Mouse (Mus musculus): ENCODE results near the gene Rem2. TPM values are rescaled to one million over a fixed set of nuclear protein-coding genes. Genes with fewer than 3 reads are reported as not detected.

Rem2 gene
- total RNA-seq, 2 experiments from 2014 or later, result not detected

DNA sequence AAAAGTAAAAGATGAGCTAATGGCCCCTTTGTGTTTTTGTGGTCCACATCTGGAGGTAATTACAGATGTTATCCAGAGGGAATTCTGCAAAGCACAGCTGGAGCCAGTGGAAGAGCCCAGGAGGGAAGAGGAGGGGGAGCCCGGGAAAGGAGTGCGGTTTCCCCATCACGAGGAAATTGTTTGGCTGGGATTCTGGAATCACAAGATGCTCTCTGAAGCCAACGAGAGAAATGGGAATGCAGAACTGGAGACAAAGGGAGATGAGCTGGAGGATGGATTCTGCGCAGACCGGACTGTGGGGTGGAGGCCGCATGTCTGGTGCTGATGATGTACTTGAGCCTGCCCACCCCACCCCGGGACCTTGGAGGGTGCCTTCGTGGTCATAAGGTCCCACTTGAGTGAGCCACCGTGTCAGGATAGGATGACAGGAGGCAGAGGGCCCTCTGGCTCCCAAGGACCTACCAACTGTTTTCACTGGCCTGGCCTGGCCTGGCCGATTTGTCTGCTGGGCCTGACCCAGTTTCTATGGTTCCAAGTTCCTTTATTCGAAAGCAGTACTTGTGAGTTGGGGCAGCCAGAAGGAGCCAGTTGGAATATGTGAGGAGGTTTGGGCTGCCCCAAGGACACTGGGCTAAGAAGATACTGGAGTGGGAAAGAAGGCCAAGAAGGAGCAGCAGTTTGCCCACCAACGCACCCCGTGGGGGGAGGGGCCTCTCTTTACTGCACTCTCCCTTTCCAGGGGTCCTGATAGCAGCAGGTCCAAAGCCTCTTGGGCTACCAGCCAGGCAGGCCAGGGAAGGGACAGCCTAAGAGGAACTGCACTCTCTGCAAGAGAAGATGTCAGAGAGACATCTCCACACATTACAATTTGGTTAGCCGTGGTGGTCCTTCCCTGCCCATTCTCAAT, 31.9 kb upstream of the Rem2 start:
- peak; percentile 81 for DNase-seq

GRCm38 (mm10) chr14:54445476-54445875, 30.4 kb upstream of the Rem2 start:
- no peak for DNase-seq

DNA sequence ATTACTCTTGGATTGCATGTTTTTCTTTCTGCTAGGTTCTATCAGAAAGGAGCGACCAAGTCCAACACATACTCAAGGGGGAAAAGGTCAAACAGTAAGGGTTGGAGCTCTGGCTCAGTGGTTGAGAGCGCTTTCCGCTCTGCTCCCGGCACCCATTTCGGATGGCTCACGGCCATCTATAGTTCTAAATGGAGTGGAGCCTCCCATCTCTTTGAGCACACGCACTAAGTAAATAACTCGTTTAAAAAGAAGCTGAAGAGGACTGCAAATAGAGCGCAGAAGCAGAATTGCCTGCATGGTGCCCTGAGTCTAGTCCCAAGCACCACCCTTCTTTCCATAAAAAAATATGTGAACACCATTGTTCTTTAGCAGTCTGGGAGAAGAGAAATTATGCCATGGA, 22.3 kb upstream of the Rem2 start:
- no peak for DNase-seq

GRCm38 (mm10) chr14:54454669-54455528, 21.0 kb upstream of the Rem2 start:
- DNase-seq, result no peak

DNA sequence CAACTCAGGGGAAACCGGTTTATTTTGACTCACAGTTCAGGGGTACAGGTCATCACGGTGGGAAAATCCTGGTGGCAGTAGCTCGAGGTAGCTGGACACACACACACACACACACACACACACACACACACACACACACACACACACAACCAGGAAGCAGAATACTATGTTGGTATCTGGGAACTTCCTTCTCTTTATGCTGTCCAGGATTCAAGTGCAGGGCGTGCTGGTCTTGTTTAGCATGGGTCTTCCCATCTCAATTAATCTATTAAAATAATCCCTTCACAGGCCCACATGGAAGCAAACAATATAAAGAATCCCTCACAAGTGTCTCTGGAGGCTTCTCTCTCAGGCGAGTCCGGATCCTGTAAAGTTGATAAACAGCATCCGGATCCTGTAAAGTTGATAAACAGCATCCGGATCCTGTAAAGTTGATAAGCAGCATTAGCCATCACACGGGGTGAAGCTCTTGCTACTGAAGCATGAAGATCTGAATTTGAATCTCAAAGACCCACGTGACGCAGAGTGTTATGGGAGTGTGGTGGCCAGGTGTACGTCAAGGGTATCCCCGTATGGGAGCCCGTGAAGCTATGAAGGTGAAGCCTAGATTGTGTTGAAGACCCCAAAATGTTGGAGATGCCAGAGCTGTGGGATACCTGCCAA, 17.9 kb upstream of the Rem2 start:
- no peak for DNase-seq

DNA sequence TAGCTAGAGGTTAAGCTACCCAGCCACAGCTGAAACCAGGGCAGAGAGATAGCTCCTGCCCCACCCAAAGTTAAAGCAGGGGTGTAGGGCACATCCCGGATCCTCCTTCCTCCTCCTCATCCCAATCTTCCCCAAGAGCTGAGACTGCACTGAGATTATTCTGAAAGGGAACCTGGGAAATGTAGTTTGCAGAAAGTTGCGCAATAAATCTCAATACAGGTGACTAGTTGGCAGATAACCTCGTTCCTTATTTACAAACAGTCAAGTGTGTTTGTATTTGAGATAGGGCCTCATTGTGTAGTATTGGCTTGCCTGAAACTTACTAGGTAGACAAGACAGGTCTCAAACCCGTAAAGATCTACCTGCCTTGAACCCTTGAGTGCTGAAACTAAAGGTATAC, 13.8 kb upstream of the Rem2 start:
- no peak for DNase-seq

DNA sequence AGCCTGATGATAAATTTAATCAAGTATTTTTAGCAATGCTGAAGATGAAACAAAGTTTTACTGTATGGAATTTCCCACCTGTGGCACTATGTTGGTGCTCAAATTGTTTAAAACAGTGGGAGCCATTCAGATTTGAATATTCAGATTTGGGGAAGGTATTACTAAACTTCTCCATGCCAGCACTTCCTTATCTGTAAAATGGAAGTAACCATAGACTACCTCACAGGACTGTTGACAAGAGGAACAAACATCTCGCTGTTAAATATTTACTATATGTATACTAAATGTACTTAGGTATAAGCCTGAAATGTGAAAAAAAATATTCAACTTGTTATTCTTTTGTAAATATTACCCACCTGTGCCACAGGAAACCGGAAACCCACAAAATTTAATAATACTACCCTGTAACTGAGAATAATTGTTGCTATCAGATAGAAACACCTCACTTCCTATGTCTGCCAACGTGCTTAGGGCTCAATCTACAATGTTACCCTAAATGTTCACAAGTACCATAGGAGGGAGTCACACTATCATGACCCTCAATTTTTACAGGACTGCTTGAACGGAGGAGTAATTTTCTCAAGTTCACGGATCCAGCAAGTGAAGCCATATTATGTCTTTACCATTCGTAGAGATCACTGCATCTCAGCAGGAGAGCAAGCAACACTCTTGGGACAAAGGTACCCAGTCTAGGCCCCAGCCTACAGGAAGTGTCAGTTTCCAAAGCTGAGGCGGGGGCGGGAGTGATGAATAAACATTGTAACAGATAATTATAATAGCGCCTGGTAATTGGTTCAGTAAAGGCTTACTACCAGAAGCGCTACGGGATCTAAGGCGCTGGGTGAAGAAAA, 12.6 kb upstream of the Rem2 start:
- DNase-seq, result no peak

DNA sequence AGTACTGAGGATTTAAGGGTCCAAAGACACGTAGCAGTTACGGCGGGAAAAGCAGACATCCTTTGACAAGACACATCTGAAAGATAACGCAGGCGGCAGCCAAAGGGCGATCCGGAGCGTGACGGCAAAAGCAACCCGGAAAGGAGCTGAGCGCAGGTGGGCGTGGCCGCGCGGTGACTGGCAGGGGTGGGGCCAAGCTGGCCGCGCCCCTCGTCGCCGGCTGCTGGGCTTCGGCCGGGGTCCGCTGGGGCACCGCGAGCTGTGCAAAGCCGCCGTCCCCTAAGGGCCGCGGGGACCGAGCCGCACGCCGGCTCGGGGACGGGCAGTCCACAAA, 12.0 kb upstream of the Rem2 start, which contains the start of gene Lrp10:
Gene Lrp10, plus strand, starts transcription at position 179 of the 334 bp plus-strand sequence.
- DNase-seq, result peak; percentile 88

DNA sequence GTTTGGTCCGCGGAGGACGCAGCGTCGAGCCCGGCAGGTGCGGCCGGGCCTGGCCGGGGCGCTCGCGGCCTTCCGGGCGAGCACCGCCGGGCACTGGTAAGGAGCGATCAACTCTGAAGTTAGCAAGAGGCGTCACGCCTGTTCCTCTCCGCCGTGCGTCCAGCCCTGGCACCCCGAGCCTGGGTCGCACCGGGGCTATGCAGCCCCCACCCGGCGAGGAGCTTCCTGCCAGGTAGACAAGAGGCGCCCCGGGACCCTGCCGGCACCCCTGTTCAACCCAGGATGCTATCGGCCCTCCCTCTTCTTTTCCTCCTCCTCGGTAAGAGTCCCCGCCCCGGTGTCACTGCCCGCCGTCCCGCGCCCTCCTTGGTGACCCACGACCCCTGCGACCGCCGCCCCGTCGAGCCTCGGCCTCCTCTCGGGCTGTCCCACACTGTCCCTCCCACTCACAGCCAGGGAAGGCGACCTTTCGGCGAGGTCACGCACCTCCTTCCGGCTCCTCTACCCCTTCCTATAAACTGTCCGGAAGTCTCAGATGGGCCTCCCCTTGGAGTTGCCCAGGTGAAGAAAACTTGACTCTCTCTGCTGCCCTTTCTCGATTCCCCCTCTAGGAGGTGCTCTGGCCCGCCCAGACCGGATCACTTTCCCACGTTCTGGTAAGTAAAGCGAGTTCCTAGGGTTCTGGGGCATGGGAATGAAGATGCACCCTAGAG, 11.5 kb upstream of the Rem2 start:
- DNase-seq, result peak; percentile 61

GRCm38 (mm10) chr14:54471467-54471866, 4.4 kb upstream of the Rem2 start:
- no peak for DNase-seq

- no peak for DNase-seq
Measured at GRCm38 (mm10) chr14:54472671-54473070, 3.2 kb upstream of the Rem2 start.

DNA sequence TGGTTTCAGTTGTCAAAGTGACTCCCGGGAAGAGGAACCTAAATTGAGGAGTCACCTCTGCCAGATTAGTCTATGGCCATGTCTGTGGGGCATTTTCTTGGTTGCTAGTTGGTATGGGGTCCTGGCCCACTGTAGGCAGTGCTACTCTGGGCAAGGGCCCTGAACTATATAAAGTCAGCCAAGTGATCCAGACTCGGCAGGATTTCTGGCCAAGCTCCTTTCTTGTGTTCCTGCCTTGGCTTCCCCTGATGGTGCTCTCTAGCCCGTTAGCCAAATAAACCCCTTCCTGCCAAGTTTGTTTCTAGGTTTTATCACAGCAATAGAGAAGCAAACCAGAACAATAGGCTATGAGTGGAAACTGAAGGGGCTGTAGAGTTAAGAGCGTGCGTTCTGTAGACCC, 1.2 kb upstream of the Rem2 start:
- no peak for DNase-seq

DNA sequence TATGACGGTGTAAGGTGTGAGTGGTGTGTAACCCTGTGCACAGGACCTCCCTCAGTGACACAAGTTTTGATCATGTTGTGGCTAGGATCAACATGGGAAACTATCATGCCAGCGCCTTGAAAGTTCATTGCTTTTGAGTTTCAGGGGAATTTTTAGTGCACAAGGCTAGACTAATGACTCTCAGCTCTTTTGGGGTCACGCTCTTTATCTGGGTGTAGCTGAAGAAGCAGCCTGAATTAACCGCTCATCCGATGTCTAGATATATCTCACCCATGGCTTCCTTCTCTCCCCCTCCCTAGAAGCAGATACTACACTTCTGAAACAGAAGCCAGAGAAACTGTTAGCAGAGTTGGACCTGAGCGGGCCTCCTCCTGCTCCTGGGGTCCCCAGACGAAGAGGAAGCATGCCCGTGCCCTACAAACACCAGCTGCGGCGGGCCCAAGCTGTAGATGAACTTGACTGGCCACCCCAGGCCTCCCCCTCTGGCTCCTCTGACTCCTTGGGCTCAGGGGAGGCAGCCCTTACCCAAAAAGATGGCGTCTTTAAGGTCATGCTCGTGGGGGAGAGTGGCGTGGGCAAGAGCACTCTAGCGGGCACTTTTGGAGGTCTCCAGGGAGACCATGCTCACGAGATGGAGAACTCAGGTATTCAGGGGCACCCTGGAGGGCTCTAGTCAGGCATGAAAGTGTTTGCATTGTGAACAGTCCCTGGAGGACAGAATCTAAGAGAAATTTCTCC, 1.4 kb downstream of the Rem2 start:
- DNase-seq, result no peak

DNA sequence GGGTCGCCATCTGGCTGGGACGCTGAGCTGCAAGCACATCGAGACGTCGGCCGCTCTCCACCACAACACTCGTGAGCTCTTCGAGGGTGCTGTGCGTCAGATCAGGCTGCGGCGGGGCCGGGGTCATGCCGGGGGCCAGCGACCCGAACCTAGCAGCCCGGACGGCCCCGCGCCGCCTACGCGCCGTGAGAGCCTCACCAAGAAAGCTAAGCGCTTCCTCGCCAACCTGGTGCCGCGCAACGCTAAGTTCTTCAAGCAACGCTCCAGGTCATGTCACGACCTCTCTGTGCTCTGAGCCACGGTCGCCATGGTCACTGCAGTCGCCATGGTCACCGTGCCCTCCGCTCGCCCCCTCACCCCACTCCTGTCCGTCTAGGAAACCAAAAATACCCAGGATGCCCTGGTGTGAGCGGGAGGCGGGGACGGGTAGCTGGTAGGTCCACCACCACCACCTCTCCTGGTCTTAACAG, 3.6 kb downstream of the Rem2 start:
- no peak for DNase-seq

DNA sequence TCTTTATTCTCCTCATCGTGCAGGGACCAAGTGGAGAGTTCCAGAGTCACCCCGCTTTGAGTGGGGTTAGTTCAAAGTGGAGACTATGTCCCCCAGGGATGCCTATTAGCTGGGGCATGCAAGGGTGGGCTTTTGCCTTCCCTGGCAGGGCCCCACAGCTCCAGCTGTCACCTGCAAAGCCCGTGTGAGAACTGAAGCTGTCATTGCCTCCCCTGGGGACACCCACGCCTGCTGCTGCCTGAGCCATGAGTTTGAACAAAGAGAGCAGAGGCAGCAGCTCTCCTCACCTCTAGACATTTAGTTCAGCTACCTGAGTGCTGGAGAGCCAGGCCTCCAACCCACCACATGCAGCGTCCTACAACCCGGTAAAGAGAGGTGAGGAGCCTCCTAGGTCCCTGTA, 4.8 kb downstream of the Rem2 start:
- DNase-seq, result no peak

DNA sequence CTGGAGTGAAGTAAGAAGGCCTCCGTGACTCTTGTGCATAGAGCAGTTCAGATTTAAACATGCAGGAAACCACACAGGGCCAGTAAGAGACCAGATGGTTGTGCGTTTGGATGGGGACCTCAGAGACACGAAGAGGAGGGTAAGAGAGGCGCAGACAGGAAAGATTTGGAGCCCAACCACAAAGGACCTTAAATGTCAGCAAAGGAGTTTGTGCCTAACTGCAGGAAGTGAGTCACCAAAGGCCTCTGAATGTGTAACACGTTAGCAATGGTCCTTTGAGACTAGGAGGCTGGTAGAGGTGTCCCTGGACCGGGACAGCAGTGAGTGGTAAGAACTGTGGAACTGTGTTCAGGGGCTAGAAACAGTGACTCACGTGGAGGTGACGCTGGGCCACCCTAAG, 5.5 kb downstream of the Rem2 start:
- no peak for DNase-seq

- no peak for DNase-seq
Measured at GRCm38 (mm10) chr14:54482498-54482897, 6.6 kb downstream of the Rem2 start.

GRCm38 (mm10) chr14:54485899-54486298, 10.0 kb downstream of the Rem2 start:
- DNase-seq, result no peak

DNA sequence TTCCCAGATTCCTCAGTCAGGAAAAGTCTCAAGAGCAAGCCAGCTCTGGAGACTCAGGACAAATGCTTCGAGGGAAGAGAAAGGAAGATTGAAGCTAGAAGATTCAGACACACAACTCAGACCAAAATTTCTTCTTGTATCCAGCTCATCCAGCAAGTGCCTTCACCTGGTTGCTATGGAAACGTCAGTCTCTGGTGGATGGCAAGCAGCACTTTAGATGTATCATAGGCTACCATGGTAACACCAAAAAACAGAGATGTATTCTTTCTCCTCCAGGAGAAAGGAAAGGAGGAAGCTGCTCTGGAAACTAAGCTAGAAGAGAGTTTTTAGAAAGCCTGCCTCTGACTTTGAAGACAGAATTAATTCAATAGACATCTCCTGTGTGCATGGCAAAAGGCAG, 11.8 kb downstream of the Rem2 start:
- no peak for DNase-seq

- no peak for DNase-seq
Measured at GRCm38 (mm10) chr14:54488350-54488749, 12.4 kb downstream of the Rem2 start.
